ENCODE assay signal across 9 mouse cellular contexts in the genomic region with DNA sequence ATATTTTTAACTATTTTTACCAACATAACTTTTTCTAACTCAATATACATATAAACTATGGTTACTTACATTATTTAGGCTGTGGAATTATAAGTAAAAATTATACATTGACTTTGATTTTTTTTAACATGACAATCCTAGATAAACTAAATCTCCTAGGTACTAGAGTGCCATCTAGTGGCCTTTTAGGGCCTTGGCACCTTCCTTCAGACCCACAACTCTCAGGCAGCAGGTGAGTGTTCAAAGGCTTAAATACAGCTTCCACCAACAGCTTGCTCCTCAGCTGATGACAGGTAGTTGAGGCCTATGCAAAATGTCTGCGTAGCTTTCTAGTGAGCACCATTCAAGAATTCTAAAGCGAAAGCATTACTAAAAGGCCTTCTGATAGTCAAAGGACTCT. TPM values are rescaled to one million over a fixed set of nuclear protein-coding genes. Genes with fewer than 3 reads are reported as not detected.
DNase-seq lines count a peak whose midpoint lies in the region; ATAC-seq and TF ChIP-seq lines count a peak whose summit lies in the region.
"Had no signal": no experiment of that assay in that cellular context is flagged by ENCODE, and none has a peak within 500 bp of the region (broad histone marks: within the 10 kb centered on the region; RNA-seq: fewer than 3 reads in every experiment).

No protein-coding gene starts in this region.

- no peak for ATAC-seq in heart, embryonic 12.5 days (ENCODE audit: insufficient number of reproducible peaks, low FRiP score)
- no peak for ATAC-seq in G1E (ENCODE audit: extremely low read depth, insufficient number of reproducible peaks, low FRiP score, poor library complexity, severe bottlenecking)
- no peak for ATAC-seq in liver, postnatal 0 days

- TF ChIP-seq EP300 in liver, postnatal 0 days (IDR thresholded peaks at IDR 0.05; ENCODE audit: low read depth): no peak

- H3K4me2 ChIP-seq in heart, embryonic 12.5 days: no peak overlapping the region
- H3K4me2 ChIP-seq in liver, postnatal 0 days (ENCODE audit: low read depth, low read length): no peak overlapping the region
- H3K4me2 ChIP-seq: liver, embryonic 15.5 days had no signal

- no peak for TF ChIP-seq POLR2A in small intestine, adult 2 months (IDR thresholded peaks at IDR 0.05; ENCODE audit: low read depth, low read length)

- H3K4me3 ChIP-seq in heart, embryonic 12.5 days: no peak overlapping the region
- H3K4me3 ChIP-seq in G1E (ENCODE audit: low read depth, low read length): no peak overlapping the region
- no peak overlapping the region for H3K4me3 ChIP-seq in liver, postnatal 0 days (ENCODE audit: low read depth, low read length)
- H3K4me3 ChIP-seq in small intestine, adult 2 months (ENCODE audit: low read depth, low read length): no peak overlapping the region
- H3K4me3 ChIP-seq: liver, embryonic 15.5 days had no signal

- no peaks in the 10 kb centered on the region for H3K27me3 ChIP-seq in heart, embryonic 12.5 days (replicated peaks)
- H3K27me3 ChIP-seq in G1E (ENCODE audit: insufficient read depth, low read length): no peaks in the 10 kb centered on the region
- no peaks in the 10 kb centered on the region for H3K27me3 ChIP-seq in liver, postnatal 0 days (ENCODE audit: insufficient read depth, low read length)
- no peaks in the 10 kb centered on the region for H3K27me3 ChIP-seq in small intestine, adult 2 months (ENCODE audit: control insufficient read depth, insufficient read depth, low read length)
- H3K27me3 ChIP-seq: liver, embryonic 15.5 days had no signal

- no peak overlapping the region for H3K9ac ChIP-seq in heart, embryonic 12.5 days
- H3K9ac ChIP-seq in liver, postnatal 0 days (replicated peaks): no peak overlapping the region
- H3K9ac ChIP-seq: liver, embryonic 15.5 days had no signal

- TF ChIP-seq CTCF in G1E (IDR thresholded peaks at IDR 0.05; ENCODE audit: low read depth, low read length): peak; percentile 69
- TF ChIP-seq CTCF in liver, postnatal 0 days (IDR thresholded peaks at IDR 0.05; ENCODE audit: low read depth): peak; percentile 79
- TF ChIP-seq CTCF in small intestine, adult 2 months (IDR thresholded peaks at IDR 0.05; ENCODE audit: extremely low read depth, insufficient read length, insufficient replicate concordance, low read depth, low read length): peak; percentile 44; the same call in 1 of the 2 replicates

- H3K4me1 ChIP-seq in heart, embryonic 12.5 days (replicated peaks): no peaks in the 10 kb centered on the region
- peaks cover 5% of the 10 kb centered on the region for H3K4me1 ChIP-seq in G1E (ENCODE audit: insufficient read depth, low read depth, low read length)
- H3K4me1 ChIP-seq in liver, postnatal 0 days (ENCODE audit: insufficient read depth): no peaks in the 10 kb centered on the region
- no peaks in the 10 kb centered on the region for H3K4me1 ChIP-seq in small intestine, adult 2 months (ENCODE audit: control insufficient read depth, insufficient read depth, insufficient read length, low read length)
- H3K4me1 ChIP-seq: liver, embryonic 15.5 days had no signal

- intact Hi-C loops in left cerebral cortex, postnatal 36 days (cut with DNase I): no loop called here

- H3K36me3 ChIP-seq in heart, embryonic 12.5 days: peaks cover 62% of the 10 kb centered on the region
- peaks cover 64% of the 10 kb centered on the region for H3K36me3 ChIP-seq in G1E (replicated peaks)
- peaks cover 19% of the 10 kb centered on the region; the same call in 1 of the 2 replicates for H3K36me3 ChIP-seq in liver, postnatal 0 days (replicated peaks; ENCODE audit: insufficient read depth, low read length)
- peaks cover 35% of the 10 kb centered on the region for H3K36me3 ChIP-seq in small intestine, adult 2 months (ENCODE audit: control insufficient read depth, insufficient read depth, low read length)

- no peak overlapping the region for H3K27ac ChIP-seq in heart, embryonic 12.5 days (ENCODE audit: poor library complexity, severe bottlenecking)
- H3K27ac ChIP-seq in liver, postnatal 0 days (ENCODE audit: low read depth): no peak overlapping the region; the same call in 1 of the 2 replicates
- H3K27ac ChIP-seq in small intestine, adult 2 months (ENCODE audit: insufficient read depth, low read depth, low read length): no peak overlapping the region
- H3K27ac ChIP-seq: liver, embryonic 15.5 days had no signal

- peak; percentile 46 to 61 for DNase-seq in heart, adult 18-20 months
- peak; percentile 66 for DNase-seq in 416B (ENCODE audit: low read depth)
- DNase-seq in G1E (ENCODE audit: low spot score): peak; percentile 22
- peak; percentile 75 for DNase-seq in embryo, embryonic 10.5 days (ENCODE audit: low spot score)
- DNase-seq in liver, postnatal 0 days: no peak
- DNase-seq in left cerebral cortex, postnatal 36 days (ENCODE audit: low spot score in 2 of 2): no peak

- 48% methylated on average over 2 of the region's 2 CpGs for WGBS in heart, embryonic 12.5 days
- WGBS in liver, postnatal 0 days (ENCODE audit: insufficient replicate concordance): 69% methylated on average over 2 of the region's 2 CpGs
- 67% methylated on average over 2 of the region's 2 CpGs for WGBS in small intestine, adult 2 months

- H3K9me3 ChIP-seq in heart, embryonic 12.5 days (replicated peaks): no peaks in the 10 kb centered on the region
- no peaks in the 10 kb centered on the region for H3K9me3 ChIP-seq in G1E (replicated peaks)
- H3K9me3 ChIP-seq in liver, postnatal 0 days (ENCODE audit: low read length): no peaks in the 10 kb centered on the region
- H3K9me3 ChIP-seq: liver, embryonic 15.5 days had no signal

RNA-seq across cellular contexts. Expression of gene Nit2, which starts 10.1 kb away (rescaled TPM):
- 10 to 100 TPM; 29.3 to 32.5 TPM for total RNA-seq in heart, adult 18-20 months (2021)
- 39.7 and 40.8 TPM in 2 replicates for polyA plus RNA-seq in heart, embryonic 12.5 days (2016; fragmentation: Nextera tagmentation; extraction: Ambion mirVana)
- total RNA-seq in G1E (2014; fragmentation: Nextera tagmentation) (33.2 and 41.0 TPM in 2 replicates), G1E (2017) (38.6 and 39.6 TPM in 2 replicates)
- polyA plus RNA-seq in G1E (2012): 1.9 and 6.1 TPM in 2 replicates
- polyA plus RNA-seq in liver, postnatal 0 days (2015; fragmentation: Nextera tagmentation; extraction: Ambion mirVana): 69.3 and 74.2 TPM in 2 replicates
- 7.9 and 9.8 TPM in 2 replicates for polyA plus RNA-seq in small intestine, adult 2 months (2012; rRNA removed)
- total RNA-seq in left cerebral cortex, postnatal 36 days (2021): 10 to 100 TPM; 13.6 to 14.8 TPM

RNA-seq across cellular contexts. Expression of gene Tbc1d23, which starts 54.0 kb away (rescaled TPM):
- 10 to 100 TPM; 23.7 to 26.7 TPM for total RNA-seq in heart, adult 18-20 months (2021)
- polyA plus RNA-seq in heart, embryonic 12.5 days (2016; fragmentation: Nextera tagmentation; extraction: Ambion mirVana): 20.6 and 25.3 TPM in 2 replicates
- 60.5 and 61.8 TPM in 2 replicates for total RNA-seq in G1E (2014; fragmentation: Nextera tagmentation)
- 42.9 and 47.1 TPM in 2 replicates for total RNA-seq in G1E (2017)
- polyA plus RNA-seq in G1E (2012): 0.64 and 0.68 TPM in 2 replicates
- 4.3 and 6.4 TPM in 2 replicates for polyA plus RNA-seq in liver, postnatal 0 days (2015; fragmentation: Nextera tagmentation; extraction: Ambion mirVana)
- 5.5 and 9.4 TPM in 2 replicates for polyA plus RNA-seq in small intestine, adult 2 months (2012; rRNA removed)
- total RNA-seq in left cerebral cortex, postnatal 36 days (2021): 10 to 100 TPM; 43.5 to 52.4 TPM

RNA-seq across cellular contexts. Expression of gene Tomm70a, which starts 55.8 kb away (rescaled TPM):
- total RNA-seq in heart, adult 18-20 months (2021): 10 to 100 TPM; 41.7 to 45.8 TPM
- polyA plus RNA-seq in heart, embryonic 12.5 days (2016; fragmentation: Nextera tagmentation; extraction: Ambion mirVana): 57.2 and 58.3 TPM in 2 replicates
- total RNA-seq in G1E (2014; fragmentation: Nextera tagmentation) (147 and 167 TPM in 2 replicates), G1E (2017) (78.4 and 91.1 TPM in 2 replicates)
- 66.0 and 85.7 TPM in 2 replicates for polyA plus RNA-seq in G1E (2012)
- 27.6 and 29.9 TPM in 2 replicates for polyA plus RNA-seq in liver, postnatal 0 days (2015; fragmentation: Nextera tagmentation; extraction: Ambion mirVana)
- 8.5 and 9.0 TPM in 2 replicates for polyA plus RNA-seq in small intestine, adult 2 months (2012; rRNA removed)
- total RNA-seq in left cerebral cortex, postnatal 36 days (2021): 10 to 100 TPM; 97.4 to 99.5 TPM

Comparison
In these comparisons a context has a peak if more than half of its experiments do, and no peak if none do; other contexts are left out.
1. DNase-seq: peak in heart, adult 18-20 months (2 of 2), 416B (single experiment), G1E (single experiment) and embryo, embryonic 10.5 days (single experiment); none in liver, postnatal 0 days (single experiment) and left cerebral cortex, postnatal 36 days (0 of 2).
2. Peak in every context shown above with its lines, with median percentiles within 50 percentile points of each other: CTCF ChIP-seq.